Mouse (Mus musculus) macrophage (primary cell): ENCODE results near the gene Mylk2. TPM values are rescaled to one million over a fixed set of nuclear protein-coding genes. Genes with fewer than 3 reads are reported as not detected.

Source experiments
- H3K27ac ChIP-seq: fragments of 350-480 bp; formaldehyde crosslinking; 2 replicates; pipeline ENCODE4 v1.9.0; 2021
- H3K36me3 ChIP-seq: fragments of 350-480 bp; formaldehyde crosslinking; 2 replicates; pipeline ENCODE4 v1.9.0; 2021; ENCODE audit errors: inconsistent target
- H3K4me3 ChIP-seq: fragments of 350-480 bp; formaldehyde crosslinking; 2 replicates; pipeline ENCODE4 v1.9.0; 2021; ENCODE audit errors: inconsistent target
- H3K79me2 ChIP-seq: fragments of 350-480 bp; formaldehyde crosslinking; 2 replicates; pipeline ENCODE4 v1.9.0; 2021; ENCODE audit errors: inconsistent target
- WGBS: methylation state at CpG from one replicate; pipeline ENCODE4 v1.1.7; 2026; ENCODE audit warnings: inconsistent platforms; ENCODE audit not compliant: missing documents; 5-methylcytosine and 5-hydroxymethylcytosine counted together
- polyA plus RNA-seq: library from polyadenylated mRNA; stranded (reverse); fragments of 250-400 nt; gene quantifications from 3 replicates; pipeline ENCODE4 v1.2.4, GENCODE M21; 2018; ENCODE audit warnings: inconsistent platforms

The Mylk2 gene
- polyA plus RNA-seq, 1 experiment from 2014 or later, result not detected

DNA sequence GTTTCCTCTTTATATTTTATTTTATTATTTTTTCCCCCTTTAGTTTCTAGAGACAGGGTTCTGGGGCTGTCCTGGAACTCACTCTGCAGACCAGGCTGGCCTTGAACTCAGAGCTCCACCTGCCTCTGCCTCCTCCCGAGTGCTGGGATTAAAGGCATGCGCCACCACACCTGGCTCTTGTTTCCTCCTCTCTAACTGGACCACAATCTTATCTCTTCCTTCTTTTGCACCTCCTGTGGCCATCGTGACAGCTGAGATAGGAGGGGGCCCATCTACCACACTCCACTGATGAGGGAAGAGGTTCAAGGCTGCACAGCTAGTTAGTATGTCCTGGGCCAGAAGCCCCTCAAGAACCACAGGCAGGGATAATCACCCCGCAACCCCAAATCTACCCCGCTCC lies 13.4 kb downstream of the Mylk2 start:
- H3K4me3 ChIP-seq, result no peak overlapping the region
- H3K27ac ChIP-seq, result no peak overlapping the region
- H3K36me3 ChIP-seq, result no peaks in the 10 kb centered on the region
- WGBS, result 85% methylated on average over 5 of the region's 5 CpGs
- no peaks in the 10 kb centered on the region for H3K79me2 ChIP-seq

- WGBS, result 65% methylated on average over 9 of the region's 11 CpGs
- peak overlapping the region; percentile 93 for H3K27ac ChIP-seq
- H3K79me2 ChIP-seq, result no peaks in the 10 kb centered on the region
- no peak overlapping the region for H3K4me3 ChIP-seq
- no peaks in the 10 kb centered on the region for H3K36me3 ChIP-seq
Measured at GRCm38 (mm10) chr2:152925189-152925872, 14.2 kb downstream of the Mylk2 start.

- H3K36me3 ChIP-seq, result no peaks in the 10 kb centered on the region
- no peak overlapping the region for H3K4me3 ChIP-seq
- H3K79me2 ChIP-seq, result no peaks in the 10 kb centered on the region
- peak overlapping the region; percentile 93 for H3K27ac ChIP-seq
- WGBS, result 50% methylated on average over 7 of the region's 9 CpGs
Measured at GRCm38 (mm10) chr2:152926896-152927295, 15.7 kb downstream of the Mylk2 start.

- peak overlapping the region; percentile 93 for H3K27ac ChIP-seq
- 8% methylated on average over 5 of the region's 5 CpGs for WGBS
- H3K36me3 ChIP-seq, result no peaks in the 10 kb centered on the region
- no peaks in the 10 kb centered on the region for H3K79me2 ChIP-seq
- H3K4me3 ChIP-seq, result no peak overlapping the region
Measured at GRCm38 (mm10) chr2:152927371-152927770, 16.2 kb downstream of the Mylk2 start.

DNA sequence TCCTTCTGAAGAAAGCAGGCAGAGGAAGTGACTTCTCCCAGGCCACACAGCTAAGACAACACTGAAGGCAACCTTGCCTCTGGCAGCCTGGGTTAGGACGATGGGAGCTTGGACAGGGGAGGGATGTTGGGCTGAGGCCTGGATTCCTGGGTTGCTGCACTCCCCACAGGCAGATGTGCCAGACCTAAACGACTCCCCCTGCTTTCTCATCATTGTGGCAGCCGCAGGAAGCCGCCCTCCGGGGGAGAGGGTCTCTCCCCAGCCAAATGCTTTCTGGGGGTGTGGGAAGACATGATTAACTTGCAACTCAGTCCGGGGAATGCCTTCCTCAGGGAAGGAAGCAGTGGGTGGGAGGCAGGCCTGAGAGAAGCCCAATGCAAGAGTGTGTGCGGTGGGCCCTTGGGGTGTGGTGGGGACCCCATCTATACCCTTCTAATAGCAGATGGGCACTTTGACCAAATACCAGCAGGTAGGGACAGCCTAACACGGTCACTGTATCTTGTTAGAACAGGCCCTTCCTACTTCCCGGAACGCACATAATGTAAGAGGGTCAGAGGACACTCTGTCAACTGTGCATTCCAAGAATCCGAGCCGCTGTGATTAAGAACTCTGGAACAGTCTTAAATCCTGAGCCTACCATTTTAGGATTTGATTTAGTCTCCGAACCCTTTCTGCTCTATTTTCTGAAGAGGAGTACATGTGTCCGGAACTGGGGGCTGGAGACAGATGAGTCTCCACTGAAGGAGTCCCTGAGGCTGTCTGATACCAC lies 17.3 kb downstream of the Mylk2 start:
- no peaks in the 10 kb centered on the region for H3K36me3 ChIP-seq
- 85% methylated on average over 14 of the region's 14 CpGs for WGBS
- peak overlapping the region; percentile 93 for H3K27ac ChIP-seq
- H3K4me3 ChIP-seq, result no peak overlapping the region
- H3K79me2 ChIP-seq, result no peaks in the 10 kb centered on the region

- 98% methylated on average over 3 of the region's 3 CpGs for WGBS
- Histone ChIP-seq H3K27ac (peak overlapping the region; percentile 93; the same call in 1 of the 2 replicates), H3K79me2 (no peaks in the 10 kb centered on the region), H3K36me3 (no peaks in the 10 kb centered on the region), H3K4me3 (no peak overlapping the region)
Measured at GRCm38 (mm10) chr2:152928988-152929370, 17.8 kb downstream of the Mylk2 start.

DNA sequence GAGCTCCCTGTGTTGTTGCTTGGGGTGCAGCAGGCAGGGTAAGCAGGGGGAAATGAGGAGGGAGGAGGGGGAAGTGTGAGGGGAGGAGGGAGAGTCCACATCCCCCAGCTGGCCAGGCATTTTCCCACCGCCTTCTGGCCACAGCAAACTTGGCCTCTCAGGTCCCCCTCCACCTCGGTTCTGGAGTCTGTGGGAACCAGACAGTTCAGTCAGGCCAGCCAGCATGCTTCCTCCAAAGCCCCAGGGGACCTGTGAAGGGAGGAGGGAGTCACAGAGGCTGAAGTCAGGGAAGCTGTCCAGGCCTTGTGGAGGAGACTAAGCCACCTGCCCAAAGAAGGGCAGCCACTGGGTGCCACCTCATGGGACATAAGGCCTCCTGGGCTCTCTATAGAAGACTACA lies 19.1 kb downstream of the Mylk2 start:
- H3K27ac ChIP-seq, result no peak overlapping the region
- H3K36me3 ChIP-seq, result no peaks in the 10 kb centered on the region
- 56% methylated on average over 2 of the region's 2 CpGs for WGBS
- no peaks in the 10 kb centered on the region for H3K79me2 ChIP-seq
- H3K4me3 ChIP-seq, result no peak overlapping the region

GRCm38 (mm10) chr2:152931456-152932160 lies 20.5 kb downstream of the Mylk2 start:
- H3K27ac ChIP-seq, result no peak overlapping the region
- H3K36me3 ChIP-seq, result no peaks in the 10 kb centered on the region
- WGBS, result 97% methylated on average over 12 of the region's 12 CpGs
- H3K4me3 ChIP-seq, result no peak overlapping the region
- H3K79me2 ChIP-seq, result no peaks in the 10 kb centered on the region

GRCm38 (mm10) chr2:152933048-152933447 lies 21.9 kb downstream of the Mylk2 start, which contains the start of gene Foxs1:
Foxs1 (minus strand) TSS chr2:152933208.
- Histone ChIP-seq H3K79me2 (no peaks in the 10 kb centered on the region), H3K36me3 (no peaks in the 10 kb centered on the region), H3K27ac (no peak within 1 kb of the TSS), H3K4me3 (no peak within 1 kb of the TSS)
- 42% methylated on average over 9 of the region's 9 CpGs for WGBS

- H3K79me2 ChIP-seq, result no peaks in the 10 kb centered on the region
- 28% methylated on average over 5 of the region's 5 CpGs for WGBS
- H3K4me3 ChIP-seq, result no peak overlapping the region
- no peak overlapping the region for H3K27ac ChIP-seq
- H3K36me3 ChIP-seq, result no peaks in the 10 kb centered on the region
Measured at GRCm38 (mm10) chr2:152933614-152934013, 22.5 kb downstream of the Mylk2 start.

DNA sequence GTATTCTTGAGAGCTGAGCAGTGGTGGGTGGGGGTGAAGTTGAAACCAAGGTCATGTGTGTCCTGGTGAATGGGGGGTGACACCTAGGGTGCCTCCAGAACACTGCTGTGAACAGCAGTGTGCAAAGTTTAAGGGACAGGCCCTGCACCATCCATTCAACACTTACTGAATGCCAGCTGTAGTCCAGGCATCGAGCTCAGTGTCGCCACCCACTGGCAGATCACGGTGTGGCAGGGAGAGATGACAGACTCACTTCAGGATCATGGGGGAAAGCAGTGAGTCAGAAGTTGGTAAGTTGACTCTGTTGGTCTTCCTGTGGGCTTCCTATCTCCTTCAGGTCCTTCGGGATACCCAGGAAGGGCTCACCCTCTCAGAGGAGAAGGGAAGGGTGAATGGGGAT lies 28.7 kb downstream of the Mylk2 start:
- H3K4me3 ChIP-seq, result no peak overlapping the region
- no peaks in the 10 kb centered on the region for H3K36me3 ChIP-seq
- 4% methylated on average over 4 of the region's 4 CpGs for WGBS
- no peak overlapping the region for H3K27ac ChIP-seq
- H3K79me2 ChIP-seq, result no peaks in the 10 kb centered on the region

DNA sequence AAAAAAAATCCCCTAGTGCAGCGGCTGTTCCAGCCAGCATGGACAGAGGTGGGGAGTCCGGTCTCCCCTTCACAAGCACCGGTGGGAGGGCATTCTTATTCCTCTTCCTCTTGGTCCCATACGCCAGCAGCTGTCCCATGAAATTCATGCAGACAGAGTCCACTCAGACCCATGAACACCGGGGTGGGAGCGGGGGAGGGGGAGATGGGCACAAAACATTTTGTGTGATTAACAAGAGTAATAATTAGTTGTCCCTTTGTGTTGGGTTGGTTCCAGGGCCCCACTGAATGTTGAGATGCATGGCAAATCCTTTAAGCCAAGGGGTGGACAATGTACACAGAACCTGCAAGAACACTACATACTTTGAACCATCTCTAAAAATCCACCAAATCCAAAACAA lies 30.0 kb downstream of the Mylk2 start:
- Histone ChIP-seq H3K27ac (no peak overlapping the region), H3K36me3 (no peaks in the 10 kb centered on the region), H3K4me3 (no peak overlapping the region), H3K79me2 (no peaks in the 10 kb centered on the region)
- WGBS, result 83% methylated on average over 6 of the region's 6 CpGs

DNA sequence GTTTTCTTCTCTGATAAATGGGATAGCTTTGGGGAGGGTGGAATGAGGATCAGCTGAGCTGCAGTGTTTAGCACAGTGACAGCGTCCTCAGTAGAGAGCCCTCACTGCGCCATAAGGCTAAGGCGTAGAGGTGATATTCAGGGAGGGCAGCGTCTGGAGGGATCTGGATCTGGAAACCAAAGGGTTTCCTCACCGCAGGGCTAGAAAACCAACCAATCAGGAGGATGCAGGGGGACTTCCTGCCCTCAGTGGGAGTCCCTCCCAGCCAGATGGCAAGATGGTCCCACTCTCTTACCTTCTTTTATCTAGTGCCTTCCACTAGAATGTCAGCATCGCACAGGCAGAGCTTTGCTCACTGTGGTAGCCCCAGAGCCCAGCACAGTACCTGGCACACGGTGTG lies 30.6 kb downstream of the Mylk2 start:
- Histone ChIP-seq H3K27ac (no peak overlapping the region), H3K4me3 (no peak overlapping the region), H3K79me2 (no peaks in the 10 kb centered on the region), H3K36me3 (no peaks in the 10 kb centered on the region)
- WGBS, result 31% methylated on average over 7 of the region's 7 CpGs

- Histone ChIP-seq H3K36me3 (no peaks in the 10 kb centered on the region), H3K4me3 (no peak overlapping the region)
- WGBS, result 2% methylated on average over 58 of the region's 65 CpGs
Measured at GRCm38 (mm10) chr2:152942898-152943515, 31.9 kb downstream of the Mylk2 start.

More at GRCm38 (mm10) chr2:152942898-152943515, 31.9 kb downstream of the Mylk2 start:
- no peak overlapping the region for H3K27ac ChIP-seq
- H3K79me2 ChIP-seq, result no peaks in the 10 kb centered on the region
